Mouse (Mus musculus): ENCODE results near the gene Akap13. TPM values are rescaled to one million over a fixed set of nuclear protein-coding genes. Genes with fewer than 3 reads are reported as not detected.

Gene Akap13
- polyA plus RNA-seq, 1 experiment from 2014 or later, result 25.8 TPM

- no peak for ATAC-seq (ENCODE audit: low FRiP score, low read depth)
- Histone ChIP-seq H3K4me1 (no peaks in the 10 kb centered on the region; the same call in 1 of the 2 replicates), H3K27me3 (replicated peaks) (no peaks in the 10 kb centered on the region), H3K4me2 (replicated peaks) (no peak overlapping the region), H3K36me3 (no peaks in the 10 kb centered on the region), H3K27ac (no peak overlapping the region), H3K9ac (no peak overlapping the region), H3K9me3 (no peaks in the 10 kb centered on the region), H3K4me3 (no peak overlapping the region)
- WGBS, result 72% methylated on average over 6 of the region's 6 CpGs
Observed at GRCm38 (mm10) chr7:75555940-75556339, 100.6 kb downstream of the Akap13 start.

- no peak overlapping the region for H3K4me2 ChIP-seq (replicated peaks)
- H3K36me3 ChIP-seq, result no peaks in the 10 kb centered on the region
- no peak overlapping the region for H3K4me3 ChIP-seq
- WGBS, result 88% methylated on average over 1 of the region's 1 CpGs
- no peak overlapping the region for H3K9ac ChIP-seq
- no peaks in the 10 kb centered on the region for H3K27me3 ChIP-seq (replicated peaks)
- ATAC-seq (ENCODE audit: low FRiP score, low read depth), result no peak
- no peak overlapping the region for H3K27ac ChIP-seq
- no peaks in the 10 kb centered on the region; the same call in 1 of the 2 replicates for H3K4me1 ChIP-seq
- H3K9me3 ChIP-seq, result no peaks in the 10 kb centered on the region
Observed at GRCm38 (mm10) chr7:75558225-75558624, 102.9 kb downstream of the Akap13 start.

GRCm38 (mm10) chr7:75559119-75559518, 103.8 kb downstream of the Akap13 start:
- no peaks in the 10 kb centered on the region for H3K27me3 ChIP-seq (replicated peaks)
- no peaks in the 10 kb centered on the region for H3K9me3 ChIP-seq
- H3K36me3 ChIP-seq, result no peaks in the 10 kb centered on the region
- H3K4me1 ChIP-seq, result no peaks in the 10 kb centered on the region; the same call in 1 of the 2 replicates
- no peak overlapping the region for H3K4me3 ChIP-seq
- no peak overlapping the region for H3K27ac ChIP-seq
- ATAC-seq (ENCODE audit: low FRiP score, low read depth), result no peak
- no peak overlapping the region for H3K9ac ChIP-seq
- H3K4me2 ChIP-seq (replicated peaks), result no peak overlapping the region
- 65% methylated on average over 4 of the region's 4 CpGs for whole genome bisulfite sequencing

GRCm38 (mm10) chr7:75559915-75560314, 104.6 kb downstream of the Akap13 start:
- 94% methylated on average over 4 of the region's 4 CpGs for WGBS

GRCm38 (mm10) chr7:75560566-75560965, 105.2 kb downstream of the Akap13 start:
- no peaks in the 10 kb centered on the region for H3K36me3 ChIP-seq
- H3K9me3 ChIP-seq, result no peaks in the 10 kb centered on the region
- H3K9ac ChIP-seq, result no peak overlapping the region
- H3K27ac ChIP-seq, result no peak overlapping the region
- no peak for ATAC-seq (ENCODE audit: low FRiP score, low read depth)
- H3K4me1 ChIP-seq, result no peaks in the 10 kb centered on the region; the same call in 1 of the 2 replicates
- no peak overlapping the region for H3K4me2 ChIP-seq (replicated peaks)
- no peak overlapping the region for H3K4me3 ChIP-seq
- WGBS, result 95% methylated on average over 2 of the region's 2 CpGs
- H3K27me3 ChIP-seq (replicated peaks), result no peaks in the 10 kb centered on the region

More at GRCm38 (mm10) chr7:75559915-75560314, 104.6 kb downstream of the Akap13 start:
- Histone ChIP-seq H3K36me3 (no peaks in the 10 kb centered on the region), H3K4me1 (no peaks in the 10 kb centered on the region; the same call in 1 of the 2 replicates), H3K27me3 (replicated peaks) (no peaks in the 10 kb centered on the region), H3K4me3 (no peak overlapping the region), H3K4me2 (replicated peaks) (no peak overlapping the region), H3K9ac (no peak overlapping the region), H3K9me3 (no peaks in the 10 kb centered on the region), H3K27ac (no peak overlapping the region)
- no peak for ATAC-seq (ENCODE audit: low FRiP score, low read depth)

- Histone ChIP-seq H3K36me3 (no peaks in the 10 kb centered on the region), H3K27ac (no peak overlapping the region), H3K4me1 (no peaks in the 10 kb centered on the region; the same call in 1 of the 2 replicates), H3K9me3 (no peaks in the 10 kb centered on the region), H3K4me3 (no peak overlapping the region), H3K27me3 (replicated peaks) (no peaks in the 10 kb centered on the region), H3K4me2 (replicated peaks) (no peak overlapping the region), H3K9ac (no peak overlapping the region)
- WGBS, result 98% methylated on average over 1 of the region's 1 CpGs
- no peak for ATAC-seq (ENCODE audit: low FRiP score, low read depth)
Observed at GRCm38 (mm10) chr7:75561134-75561533, 105.8 kb downstream of the Akap13 start.

- Histone ChIP-seq H3K27me3 (replicated peaks) (no peaks in the 10 kb centered on the region), H3K4me2 (replicated peaks) (no peak overlapping the region), H3K9me3 (no peaks in the 10 kb centered on the region), H3K27ac (no peak overlapping the region), H3K9ac (no peak overlapping the region), H3K4me1 (no peaks in the 10 kb centered on the region), H3K36me3 (no peaks in the 10 kb centered on the region), H3K4me3 (no peak overlapping the region)
- WGBS, result 86% methylated on average over 4 of the region's 4 CpGs
- ATAC-seq (ENCODE audit: low FRiP score, low read depth), result no peak
Observed at GRCm38 (mm10) chr7:75568276-75568675, 112.9 kb downstream of the Akap13 start.

- Histone ChIP-seq H3K4me1 (no peaks in the 10 kb centered on the region), H3K9ac (no peak overlapping the region), H3K36me3 (no peaks in the 10 kb centered on the region), H3K27me3 (replicated peaks) (no peaks in the 10 kb centered on the region), H3K27ac (no peak overlapping the region), H3K4me2 (replicated peaks) (no peak overlapping the region), H3K4me3 (no peak overlapping the region), H3K9me3 (no peaks in the 10 kb centered on the region)
- no peak for ATAC-seq (ENCODE audit: low FRiP score, low read depth)
Observed at GRCm38 (mm10) chr7:75568883-75569282, 113.5 kb downstream of the Akap13 start.

GRCm38 (mm10) chr7:75570218-75570617, 114.9 kb downstream of the Akap13 start:
- Histone ChIP-seq H3K4me1 (no peaks in the 10 kb centered on the region), H3K27me3 (replicated peaks) (no peaks in the 10 kb centered on the region), H3K36me3 (no peaks in the 10 kb centered on the region), H3K9me3 (no peaks in the 10 kb centered on the region), H3K4me3 (no peak overlapping the region), H3K4me2 (replicated peaks) (no peak overlapping the region), H3K27ac (no peak overlapping the region), H3K9ac (no peak overlapping the region)
- WGBS, result 93% methylated on average over 3 of the region's 3 CpGs
- no peak for ATAC-seq (ENCODE audit: low FRiP score, low read depth)

- H3K36me3 ChIP-seq, result no peaks in the 10 kb centered on the region
- no peak for ATAC-seq (ENCODE audit: low FRiP score, low read depth)
- WGBS, result 86% methylated on average over 2 of the region's 2 CpGs
- no peak overlapping the region for H3K4me2 ChIP-seq (replicated peaks)
- H3K27ac ChIP-seq, result no peak overlapping the region
- no peak overlapping the region for H3K9ac ChIP-seq
- H3K27me3 ChIP-seq (replicated peaks), result no peaks in the 10 kb centered on the region
- H3K4me1 ChIP-seq, result no peaks in the 10 kb centered on the region
- no peaks in the 10 kb centered on the region for H3K9me3 ChIP-seq
- H3K4me3 ChIP-seq, result no peak overlapping the region
Observed at GRCm38 (mm10) chr7:75571078-75571477, 115.7 kb downstream of the Akap13 start.

GRCm38 (mm10) chr7:75572127-75572526, 116.8 kb downstream of the Akap13 start:
- no peak overlapping the region for H3K4me2 ChIP-seq (replicated peaks)
- no peaks in the 10 kb centered on the region for H3K9me3 ChIP-seq
- no peaks in the 10 kb centered on the region for H3K27me3 ChIP-seq (replicated peaks)
- no peaks in the 10 kb centered on the region for H3K4me1 ChIP-seq
- no peak overlapping the region for H3K27ac ChIP-seq
- ATAC-seq (ENCODE audit: low FRiP score, low read depth), result no peak
- 88% methylated on average over 4 of the region's 4 CpGs for WGBS
- no peak overlapping the region for H3K4me3 ChIP-seq
- no peak overlapping the region for H3K9ac ChIP-seq
- no peaks in the 10 kb centered on the region for H3K36me3 ChIP-seq

GRCm38 (mm10) chr7:75575120-75575649, 119.9 kb downstream of the Akap13 start:
- H3K9ac ChIP-seq, result no peak overlapping the region
- no peak overlapping the region for H3K27ac ChIP-seq
- H3K4me3 ChIP-seq, result no peak overlapping the region
- H3K9me3 ChIP-seq, result no peaks in the 10 kb centered on the region
- no peaks in the 10 kb centered on the region for H3K27me3 ChIP-seq (replicated peaks)
- H3K4me2 ChIP-seq (replicated peaks), result no peak overlapping the region
- no peaks in the 10 kb centered on the region for H3K4me1 ChIP-seq
- no peak for ATAC-seq (ENCODE audit: low FRiP score, low read depth)
- no peaks in the 10 kb centered on the region for H3K36me3 ChIP-seq
- WGBS, result 35% methylated on average over 9 of the region's 9 CpGs

- Histone ChIP-seq H3K27me3 (replicated peaks) (no peaks in the 10 kb centered on the region), H3K4me3 (no peak overlapping the region), H3K9ac (no peak overlapping the region), H3K4me2 (replicated peaks) (no peak overlapping the region), H3K9me3 (no peaks in the 10 kb centered on the region), H3K27ac (no peak overlapping the region), H3K4me1 (no peaks in the 10 kb centered on the region), H3K36me3 (no peaks in the 10 kb centered on the region)
- no peak for ATAC-seq (ENCODE audit: low FRiP score, low read depth)
- 89% methylated on average over 1 of the region's 1 CpGs for WGBS
Observed at GRCm38 (mm10) chr7:75575800-75576585, 120.7 kb downstream of the Akap13 start.
